Mouse (Mus musculus) urinary bladder, postnatal 10 days (tissue): ENCODE measurements around the gene Art3.

Source experiments
- DNase-seq: peaks from one replicate; pipeline ENCODE4 v3.0.0; 2022; ENCODE audit warnings: low spot score

Art3 gene

DNA sequence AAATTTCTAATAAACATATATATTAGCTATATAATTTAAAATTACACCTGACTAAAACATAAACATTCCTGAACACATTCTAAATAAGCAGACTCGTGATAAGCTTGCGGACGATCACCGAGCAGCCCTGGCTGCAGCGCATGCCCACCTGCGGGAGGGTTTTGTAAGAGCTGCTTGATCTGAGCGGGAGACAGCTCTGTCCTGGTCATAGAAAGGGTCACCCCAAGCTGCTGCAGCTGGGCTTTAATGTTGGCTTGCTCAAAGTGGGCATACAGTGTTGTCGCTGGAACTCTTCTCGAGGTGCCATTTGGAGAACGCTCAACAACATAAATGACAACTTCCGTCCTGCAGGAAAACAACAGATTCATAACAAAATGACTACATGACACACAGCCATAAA, 92.5 kb downstream of the Art3 start:
- no peak for DNase-seq

DNA sequence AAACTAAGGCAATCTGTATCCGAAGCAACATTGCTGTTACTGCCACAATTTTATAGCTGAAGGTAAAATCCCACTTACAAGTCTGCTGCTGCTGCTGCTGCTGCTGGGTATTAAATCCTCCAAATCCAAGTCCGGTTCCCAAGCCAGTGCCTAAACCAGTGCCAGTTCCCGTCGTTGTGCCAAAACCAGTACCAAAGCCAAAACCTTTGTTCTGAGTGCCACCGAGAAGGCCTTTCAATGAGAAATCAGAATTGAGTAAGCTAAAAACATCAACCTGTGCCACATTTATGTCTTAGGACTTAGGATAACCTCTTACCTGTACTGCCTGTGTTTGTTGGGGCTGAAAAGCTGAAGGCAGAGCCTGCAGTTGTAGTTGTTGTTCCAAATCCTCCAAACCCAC, 99.1 kb downstream of the Art3 start:
- DNase-seq, result no peak

DNA sequence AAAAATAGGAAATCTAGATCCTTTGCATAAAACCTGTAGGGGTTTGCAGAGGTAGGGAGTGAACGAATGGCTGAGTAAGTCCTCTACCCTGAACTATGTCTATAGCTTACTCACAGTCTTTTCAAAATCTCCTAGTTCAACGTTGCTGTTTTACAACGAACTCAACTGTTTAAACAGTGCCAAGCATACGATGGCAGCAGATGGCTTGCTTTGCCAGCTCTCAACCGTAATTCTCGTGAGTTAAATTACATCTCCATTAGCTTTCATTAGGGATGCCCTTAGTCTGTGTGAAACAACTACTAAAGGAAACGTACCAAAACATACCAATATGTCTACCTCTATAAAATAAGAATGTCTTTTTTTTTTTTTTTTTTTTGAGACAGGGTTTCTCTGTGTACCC, 100.0 kb downstream of the Art3 start:
- no peak for DNase-seq

DNA sequence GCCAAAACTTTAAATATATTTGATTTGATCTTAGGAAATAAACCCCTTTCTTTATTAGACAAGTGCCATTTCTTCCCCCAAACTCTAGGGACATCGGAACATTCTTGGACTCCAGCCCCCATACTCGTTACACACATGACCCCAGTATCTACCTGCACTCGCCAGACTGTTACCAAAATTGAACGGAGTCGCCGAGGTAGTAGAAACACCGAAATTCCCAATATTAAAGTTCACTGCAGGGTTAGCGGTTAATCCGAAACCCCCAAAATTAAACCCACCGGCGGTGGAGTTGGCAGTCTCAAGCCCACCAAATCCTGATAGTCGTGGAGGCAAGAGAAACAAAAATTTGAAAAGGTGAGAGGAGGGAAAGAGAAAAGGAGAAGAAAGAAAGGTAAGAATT, 102.4 kb downstream of the Art3 start:
- DNase-seq, result no peak

DNA sequence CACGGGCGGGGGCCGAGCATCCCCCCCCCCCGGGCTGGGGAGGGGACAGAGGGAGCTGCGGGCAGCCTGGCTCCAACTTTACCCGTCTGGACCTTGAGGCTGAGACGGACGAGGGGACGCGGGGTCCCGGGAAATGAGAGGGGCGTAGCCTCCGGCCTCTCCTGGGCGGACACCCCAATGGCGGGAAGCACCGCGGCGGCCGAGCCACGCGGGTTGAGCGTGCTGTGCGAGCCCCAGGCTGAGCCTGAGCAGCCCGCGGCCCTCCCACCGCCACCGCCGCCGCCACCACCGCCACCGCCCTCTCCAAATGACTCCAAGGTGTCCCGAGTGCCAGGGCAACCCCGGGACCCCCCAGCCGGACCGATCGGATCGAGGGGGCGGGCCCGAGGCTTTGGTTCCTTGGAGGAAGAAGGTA, 103.0 kb downstream of the Art3 start:
- DNase-seq, result no peak

DNA sequence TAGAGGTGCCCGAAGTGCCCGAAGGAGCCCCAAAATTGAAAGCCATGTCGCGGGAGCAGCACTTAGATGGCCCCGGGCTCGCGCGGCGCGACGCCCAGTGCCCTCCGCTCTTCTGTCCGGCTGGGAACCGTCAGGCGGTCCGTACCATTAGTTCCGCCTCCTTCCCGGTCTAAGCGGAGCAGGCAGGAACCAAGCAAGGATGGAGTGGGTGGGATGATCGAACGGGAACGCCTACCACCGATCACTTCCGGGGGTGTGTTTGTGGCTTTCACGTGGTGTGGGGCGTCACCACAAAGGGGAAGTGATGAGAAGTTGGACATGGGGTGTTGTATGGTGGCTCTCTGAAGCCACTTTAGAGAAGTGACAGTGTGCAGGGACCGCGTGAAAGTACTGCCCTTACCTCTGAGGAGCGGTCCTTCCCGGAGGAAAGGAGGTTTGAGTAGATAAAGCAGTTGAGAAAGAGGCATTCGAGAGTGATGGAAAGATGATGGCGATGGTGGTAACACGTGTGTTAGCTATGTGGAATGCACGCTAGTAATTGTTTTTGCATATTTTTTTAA, 103.5 kb downstream of the Art3 start, which contains the start of gene Nup54:
Nup54 (minus strand) TSS at position 195 of the 560 bp plus-strand sequence.
- DNase-seq, result peak; percentile 70

DNA sequence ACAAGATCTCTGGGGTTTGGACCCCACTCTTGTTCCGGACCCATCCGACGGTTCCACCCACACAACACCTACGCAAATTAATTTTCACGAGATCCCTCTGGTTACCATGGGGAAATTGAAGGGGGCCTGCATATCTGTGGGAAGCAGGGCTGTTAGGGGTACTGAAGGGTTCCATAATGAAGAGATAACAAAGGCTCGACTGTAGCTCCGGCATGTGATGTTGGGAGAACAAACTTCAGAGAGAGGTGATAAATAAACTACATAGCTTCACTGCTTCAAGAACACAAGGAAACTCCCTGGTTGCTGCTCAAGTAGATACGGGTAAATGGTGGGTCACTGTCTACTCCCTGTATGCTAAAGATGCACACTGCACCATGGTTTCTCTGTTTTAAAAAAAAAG, 106.9 kb downstream of the Art3 start:
- DNase-seq, result no peak

DNA sequence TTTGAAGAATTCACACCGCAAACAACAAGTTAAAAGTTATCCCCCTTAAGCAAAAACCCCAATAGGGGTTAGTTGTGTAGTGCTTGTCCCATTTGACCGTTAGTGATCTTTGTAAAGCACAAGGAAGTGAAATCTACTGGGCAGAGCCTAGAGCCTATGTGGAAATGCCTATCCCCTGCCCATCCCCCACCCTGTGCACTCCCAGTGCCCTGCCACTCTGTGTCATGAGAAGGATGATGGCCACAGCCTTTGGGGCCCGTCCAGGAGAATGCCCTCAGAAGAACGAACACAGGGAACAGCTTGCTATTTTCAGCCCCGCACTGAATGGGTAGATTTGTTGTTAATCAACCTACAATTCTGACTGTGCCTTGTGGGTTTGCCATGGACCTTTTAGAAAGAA, 109.9 kb downstream of the Art3 start:
- DNase-seq, result no peak

DNA sequence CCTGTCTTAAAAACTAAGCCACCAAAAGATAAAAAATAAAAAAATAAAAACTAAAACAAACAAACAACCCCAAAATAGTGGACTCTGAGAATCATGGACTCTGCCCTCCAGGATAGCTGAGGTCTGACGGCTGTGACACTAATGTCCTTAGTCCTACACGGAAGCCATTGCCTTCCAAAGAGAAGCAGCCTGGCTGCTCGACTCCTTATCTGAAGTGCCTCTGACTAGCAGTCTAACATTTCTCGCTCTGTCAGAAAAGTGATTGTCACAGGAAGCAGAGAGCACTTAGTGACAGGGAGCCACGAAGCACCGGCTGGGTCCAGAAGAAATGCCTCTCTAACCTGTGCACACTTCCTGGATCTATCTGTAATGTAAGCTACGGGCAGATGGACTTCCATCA, 111.3 kb downstream of the Art3 start:
- DNase-seq, result no peak

DNA sequence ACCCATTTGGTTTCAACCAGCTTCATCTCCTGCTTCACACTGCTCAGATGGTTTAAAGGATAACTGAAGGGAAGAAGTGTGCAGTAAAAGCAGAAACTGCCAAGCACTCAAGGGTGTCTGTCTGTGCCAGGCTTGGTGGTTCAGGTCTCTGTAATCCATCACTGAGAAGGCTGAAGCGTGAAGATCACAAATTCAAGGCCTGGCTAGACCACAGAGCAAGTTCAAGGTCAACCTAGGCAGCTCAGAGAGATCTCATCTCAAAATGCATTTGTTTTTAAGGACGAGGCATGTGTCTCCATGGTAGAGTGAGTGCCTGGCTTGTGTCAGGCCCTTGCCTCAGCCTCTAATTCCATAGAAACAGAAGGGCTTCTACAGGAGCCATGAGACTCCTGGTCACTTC, 113.4 kb downstream of the Art3 start:
- DNase-seq, result no peak

DNA sequence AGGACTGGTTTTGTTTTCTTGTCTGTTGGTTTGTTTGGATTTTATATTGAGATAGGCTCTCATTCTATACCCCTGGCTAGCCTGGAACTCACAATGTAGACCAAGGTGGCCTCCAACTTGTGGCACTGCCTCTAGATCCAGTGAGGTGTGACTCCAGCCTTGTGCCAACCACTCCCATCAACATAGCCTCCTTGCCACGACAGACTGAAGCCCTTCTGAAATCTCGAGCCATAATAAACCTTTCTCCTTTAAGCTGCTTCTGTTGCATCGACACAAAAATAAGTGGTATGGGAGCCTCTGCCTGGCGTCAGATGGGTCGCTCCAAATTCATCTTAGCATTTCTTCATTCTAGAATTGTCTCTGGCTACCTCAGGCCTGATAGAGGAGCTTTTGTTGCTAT, 115.1 kb downstream of the Art3 start:
- no peak for DNase-seq

DNA sequence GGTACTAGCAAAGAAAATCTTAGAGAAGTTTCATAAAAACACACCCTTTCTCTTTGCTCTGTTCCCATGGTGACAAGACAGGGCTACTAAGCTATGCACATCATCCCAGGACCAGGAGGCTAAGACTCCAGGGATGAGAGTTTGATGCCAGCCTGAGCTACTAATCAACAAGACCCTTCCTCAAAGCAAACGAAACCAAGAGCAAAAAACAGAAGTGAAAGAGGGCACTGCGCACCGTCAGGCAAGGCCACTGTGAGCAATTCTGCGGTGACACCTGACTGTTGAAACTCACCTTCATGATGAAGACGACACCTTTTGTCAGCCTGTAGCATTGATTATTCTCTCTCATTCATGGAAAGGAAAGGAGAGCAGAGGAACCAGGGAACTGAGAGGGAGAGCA, 121.2 kb downstream of the Art3 start:
- no peak for DNase-seq

DNA sequence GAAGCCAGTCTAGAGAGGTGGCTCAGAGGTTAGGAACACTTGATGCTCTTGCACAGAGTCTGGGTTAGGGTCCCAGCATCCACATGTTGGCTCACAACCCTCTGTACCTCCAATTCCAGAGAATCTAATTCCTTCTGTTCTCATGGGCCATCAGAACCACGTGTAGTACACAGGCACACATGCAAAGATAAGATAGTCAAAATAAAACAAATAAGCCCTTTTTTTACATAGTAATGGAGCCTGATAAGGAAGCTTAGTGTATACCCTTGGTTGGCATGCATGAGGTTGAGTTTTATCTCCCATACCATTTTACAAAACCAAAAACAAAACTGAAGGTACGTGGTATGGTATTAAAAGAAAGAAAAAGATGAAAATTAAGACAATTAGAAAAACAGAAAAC, 125.8 kb downstream of the Art3 start:
- DNase-seq, result no peak

DNA sequence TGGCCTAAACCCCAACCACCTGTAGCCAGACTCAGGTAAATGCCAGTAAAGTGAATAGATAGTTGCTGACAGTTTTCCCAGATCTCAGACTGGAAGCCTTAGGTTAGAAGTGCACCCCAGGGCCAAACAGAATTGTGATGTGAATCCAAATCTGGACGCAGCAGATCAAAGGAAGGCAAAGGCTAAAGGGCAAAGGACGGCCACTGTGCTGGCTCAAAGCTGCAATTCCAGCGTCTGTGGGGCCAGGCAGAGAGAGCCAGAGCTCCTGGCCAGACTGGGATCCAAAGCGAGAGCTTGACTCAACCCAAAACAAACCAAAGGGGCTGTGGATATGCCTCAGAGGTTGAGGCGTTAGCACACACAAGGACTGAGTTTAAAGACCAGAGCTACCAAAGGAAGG, 127.1 kb downstream of the Art3 start:
- no peak for DNase-seq

DNA sequence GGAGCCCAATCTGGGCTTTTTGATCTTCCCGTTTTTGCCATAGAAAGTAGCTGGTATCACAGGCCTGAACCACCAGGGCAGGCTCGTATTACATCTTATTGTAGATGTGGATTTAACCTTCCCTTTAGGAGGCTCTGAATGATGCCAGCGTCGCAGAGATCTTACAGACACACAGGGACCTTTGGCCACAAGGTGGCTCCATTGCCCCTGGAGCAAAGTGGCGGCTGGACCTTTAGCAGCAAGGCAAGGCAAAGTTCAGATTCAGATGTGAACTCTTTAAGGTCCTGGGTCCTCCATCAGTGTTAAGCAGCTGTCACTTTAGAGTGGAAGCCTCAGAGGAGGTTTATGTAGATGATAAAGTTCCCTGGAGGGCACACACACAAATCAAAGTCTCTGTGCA, 129.7 kb downstream of the Art3 start:
- DNase-seq, result no peak
